Mouse (Mus musculus) bone marrow, adult 2 months (tissue): ENCODE measurements at regions not wholly inside any gene's neighbourhood (a gene's known extent, or its start where the extent isn't known, plus 50 kb on each side); places are given as distances from the start of the nearest gene placed in this dataset.

Experiments used
- H3K27ac ChIP-seq: fragments of 200-500 bp; 2 replicates; pipeline ENCODE4 v1.5.1; 2012; ENCODE audit warnings: low read depth, mild to moderate bottlenecking, control low read depth, inconsistent platforms, low read length; ENCODE audit not compliant: control insufficient read depth, poor library complexity, insufficient read depth
- H3K4me1 ChIP-seq: fragments of 200-500 bp; 2 replicates; pipeline ENCODE4 v1.6.1; 2011; ENCODE audit warnings: low read length; ENCODE audit not compliant: control insufficient read depth, insufficient read depth
- H3K4me3 ChIP-seq: fragments of 200-500 bp; replicated peaks from 2 replicates; pipeline ENCODE3; 2011; ENCODE audit warnings: mild to moderate bottlenecking, low read depth, low read length, control low read depth; ENCODE audit not compliant: control insufficient read depth
- CTCF ChIP-seq: fragments of 200-500 bp; IDR thresholded peaks from 2 replicates; pipeline ENCODE4 v1.5.1; 2011; ENCODE audit warnings: low read length, control low read depth; ENCODE audit not compliant: control insufficient read depth, insufficient read depth
- POLR2A ChIP-seq: fragments of 200-500 bp; IDR thresholded peaks from 2 replicates; pipeline ENCODE4 v1.6.1; 2011; ENCODE audit warnings: low read depth, mild to moderate bottlenecking, control low read depth, low read length, borderline replicate concordance; ENCODE audit not compliant: control insufficient read depth
- WGBS: fragments of 180-500 bp; shearing (Covaris S2); methylation state at CpG from one replicate; pipeline ENCODE4 v1.1.7; 2018; 5-methylcytosine and 5-hydroxymethylcytosine counted together

GRCm38 (mm10) chr12:93088031-93088790 lies 1239.3 kb upstream of the Sel1l start:
- H3K4me1 ChIP-seq = no peaks in the 10 kb centered on the region
- 82% methylated on average over 5 of the region's 5 CpGs for WGBS
- H3K4me3 ChIP-seq = no peak overlapping the region
- TF ChIP-seq CTCF (no peak), POLR2A (no peak)
- H3K27ac ChIP-seq = no peak overlapping the region

- 69% methylated on average over 1 of the region's 1 CpGs for WGBS
- TF ChIP-seq CTCF (no peak), POLR2A (no peak)
- Histone ChIP-seq H3K4me3 (no peak overlapping the region), H3K27ac (no peak overlapping the region), H3K4me1 (no peaks in the 10 kb centered on the region)
Measured at GRCm38 (mm10) chr12:93063864-93064263, 1214.9 kb upstream of the Sel1l start.

- H3K4me1 ChIP-seq = no peaks in the 10 kb centered on the region
- H3K27ac ChIP-seq = no peak overlapping the region
Measured at GRCm38 (mm10) chr12:93019633-93020032, 1170.7 kb upstream of the Sel1l start.

GRCm38 (mm10) chr12:93011583-93011982 lies 1162.6 kb upstream of the Sel1l start:
- Histone ChIP-seq H3K27ac (no peak overlapping the region), H3K4me1 (no peaks in the 10 kb centered on the region), H3K4me3 (no peak overlapping the region)
- no peak for TF ChIP-seq CTCF
- TF ChIP-seq POLR2A = no peak

More at GRCm38 (mm10) chr12:93019633-93020032, 1170.7 kb upstream of the Sel1l start:
- H3K4me3 ChIP-seq = no peak overlapping the region
- TF ChIP-seq CTCF (no peak), POLR2A (no peak)

- H3K4me3 ChIP-seq = no peak overlapping the region
- 48% methylated on average over 2 of the region's 2 CpGs for WGBS
- no peaks in the 10 kb centered on the region for H3K4me1 ChIP-seq
- TF ChIP-seq POLR2A = no peak
- TF ChIP-seq CTCF = no peak
- H3K27ac ChIP-seq = no peak overlapping the region
Measured at GRCm38 (mm10) chr12:93006844-93007365, 1157.9 kb upstream of the Sel1l start.

GRCm38 (mm10) chr12:93003125-93003524 lies 1154.2 kb upstream of the Sel1l start:
- no peak overlapping the region for H3K27ac ChIP-seq
- TF ChIP-seq POLR2A (no peak), CTCF (no peak)
- H3K4me1 ChIP-seq = no peaks in the 10 kb centered on the region
- no peak overlapping the region for H3K4me3 ChIP-seq
- WGBS = 70% methylated on average over 4 of the region's 4 CpGs

- 84% methylated on average over 3 of the region's 3 CpGs for WGBS
- Histone ChIP-seq H3K4me1 (no peaks in the 10 kb centered on the region), H3K27ac (no peak overlapping the region), H3K4me3 (no peak overlapping the region)
- no peak for TF ChIP-seq POLR2A
- TF ChIP-seq CTCF = no peak
Measured at GRCm38 (mm10) chr12:92975698-92976097, 1126.7 kb upstream of the Sel1l start.

- Histone ChIP-seq H3K4me1 (no peaks in the 10 kb centered on the region), H3K27ac (no peak overlapping the region), H3K4me3 (no peak overlapping the region)
- 60% methylated on average over 3 of the region's 3 CpGs for WGBS
- TF ChIP-seq POLR2A (no peak), CTCF (no peak)
Measured at GRCm38 (mm10) chr12:92944352-92944751, 1095.4 kb upstream of the Sel1l start.

GRCm38 (mm10) chr12:92927591-92927990 lies 1078.6 kb upstream of the Sel1l start:
- no peak overlapping the region for H3K4me3 ChIP-seq
- no peak overlapping the region for H3K27ac ChIP-seq
- H3K4me1 ChIP-seq = no peaks in the 10 kb centered on the region
- 68% methylated on average over 2 of the region's 2 CpGs for WGBS
- TF ChIP-seq POLR2A (no peak), CTCF (no peak)
